Mouse (Mus musculus): ENCODE results near the gene Ifit2. TPM values are rescaled to one million over a fixed set of nuclear protein-coding genes. Genes with fewer than 3 reads are reported as not detected.
"Not testable (repeated sequence)": the region's sequence is repeated elsewhere in the genome, so short reads cannot be mapped to it uniquely, and the experiment has no call there.

The Ifit2 gene
- polyA plus RNA-seq, 1 experiment from 2014 or later, result 8.9 TPM

GRCm38 (mm10) chr19:34612243-34613001 lies 61.9 kb downstream of the Ifit2 start:
- not testable (repeated sequence) for ATAC-seq (replicated peaks; ENCODE audit: low FRiP score, low TSS enrichment, low read depth); H3K27me3 ChIP-seq (replicated peaks; ENCODE audit: control insufficient read depth, insufficient read depth, low read length); H3K9ac ChIP-seq (ENCODE audit: low read length); H3K4me3 ChIP-seq (ENCODE audit: low read depth, low read length); DNase-seq (ENCODE audit: low spot score); H3K36me3 ChIP-seq (ENCODE audit: control insufficient read depth, insufficient read depth, low read length); H3K4me2 ChIP-seq (ENCODE audit: low read length); H3K4me1 ChIP-seq (replicated peaks; ENCODE audit: control insufficient read depth, insufficient read depth, low read length); H3K27ac ChIP-seq (ENCODE audit: low read depth); H3K9me3 ChIP-seq (ENCODE audit: control insufficient read depth, low read length)
- WGBS, result 74% methylated on average over 5 of the region's 11 CpGs

- WGBS, result 82% methylated on average over 5 of the region's 5 CpGs
- H3K9me3 ChIP-seq (ENCODE audit: control insufficient read depth, low read length), result no peaks in the 10 kb centered on the region
- ATAC-seq (replicated peaks; ENCODE audit: low FRiP score, low TSS enrichment, low read depth), result no peak
- no peaks in the 10 kb centered on the region for H3K4me1 ChIP-seq (replicated peaks; ENCODE audit: control insufficient read depth, insufficient read depth, low read length)
- H3K4me2 ChIP-seq (ENCODE audit: low read length), result no peak overlapping the region
- H3K9ac ChIP-seq (ENCODE audit: low read length), result no peak overlapping the region
- H3K4me3 ChIP-seq (ENCODE audit: low read depth, low read length), result no peak overlapping the region
- H3K27ac ChIP-seq (ENCODE audit: low read depth), result no peak overlapping the region
- no peaks in the 10 kb centered on the region for H3K36me3 ChIP-seq (ENCODE audit: control insufficient read depth, insufficient read depth, low read length)
- H3K27me3 ChIP-seq (replicated peaks; ENCODE audit: control insufficient read depth, insufficient read depth, low read length), result no peaks in the 10 kb centered on the region
- DNase-seq (ENCODE audit: low spot score), result no peak
Observed at GRCm38 (mm10) chr19:34620871-34621270, 70.4 kb downstream of the Ifit2 start.

GRCm38 (mm10) chr19:34623781-34624180 lies 73.3 kb downstream of the Ifit2 start:
- Histone ChIP-seq H3K9ac (ENCODE audit: low read length) (no peak overlapping the region), H3K4me3 (ENCODE audit: low read depth, low read length) (no peak overlapping the region), H3K36me3 (ENCODE audit: control insufficient read depth, insufficient read depth, low read length) (no peaks in the 10 kb centered on the region), H3K27ac (ENCODE audit: low read depth) (no peak overlapping the region), H3K4me1 (replicated peaks; ENCODE audit: control insufficient read depth, insufficient read depth, low read length) (no peaks in the 10 kb centered on the region), H3K9me3 (ENCODE audit: control insufficient read depth, low read length) (no peaks in the 10 kb centered on the region), H3K27me3 (replicated peaks; ENCODE audit: control insufficient read depth, insufficient read depth, low read length) (no peaks in the 10 kb centered on the region), H3K4me2 (ENCODE audit: low read length) (no peak overlapping the region)
- 93% methylated on average over 6 of the region's 6 CpGs for WGBS
- ATAC-seq (replicated peaks; ENCODE audit: low FRiP score, low TSS enrichment, low read depth), result no peak
- no peak for DNase-seq (ENCODE audit: low spot score)

- no peak for ATAC-seq (replicated peaks; ENCODE audit: low FRiP score, low TSS enrichment, low read depth)
- 87% methylated on average over 4 of the region's 4 CpGs for WGBS
- Histone ChIP-seq H3K4me3 (ENCODE audit: low read depth, low read length) (no peak overlapping the region), H3K9me3 (ENCODE audit: control insufficient read depth, low read length) (no peaks in the 10 kb centered on the region), H3K9ac (ENCODE audit: low read length) (no peak overlapping the region), H3K27me3 (replicated peaks; ENCODE audit: control insufficient read depth, insufficient read depth, low read length) (no peaks in the 10 kb centered on the region), H3K4me2 (ENCODE audit: low read length) (no peak overlapping the region), H3K4me1 (replicated peaks; ENCODE audit: control insufficient read depth, insufficient read depth, low read length) (no peaks in the 10 kb centered on the region), H3K36me3 (ENCODE audit: control insufficient read depth, insufficient read depth, low read length) (no peaks in the 10 kb centered on the region), H3K27ac (ENCODE audit: low read depth) (no peak overlapping the region)
- no peak for DNase-seq (ENCODE audit: low spot score)
Observed at GRCm38 (mm10) chr19:34624663-34625062, 74.2 kb downstream of the Ifit2 start.

Other genes starting within 250 kb of the Ifit2 start
- 3.2 and 3.3 TPM in 2 replicates for gene Ch25h, start 75.5 kb upstream of the Ifit2 start, polyA plus RNA-seq (2014; fragmentation: Nextera tagmentation; extraction: Ambion mirVana)
- 28.2 and 31.3 TPM in 2 replicates for gene Lipa, start 23.2 kb upstream of the Ifit2 start, polyA plus RNA-seq (2014; fragmentation: Nextera tagmentation; extraction: Ambion mirVana)
- gene Ifit3, start 32.8 kb downstream of the Ifit2 start, polyA plus RNA-seq (2014; fragmentation: Nextera tagmentation; extraction: Ambion mirVana), result 0.60 and 0.90 TPM in 2 replicates
- 0.18 TPM in 1 of 2 replicates, not detected in the other for gene Ifit1bl1, start 51.3 kb downstream of the Ifit2 start, polyA plus RNA-seq (2014; fragmentation: Nextera tagmentation; extraction: Ambion mirVana)
- 0.11 and 0.15 TPM in 2 replicates for gene Ifit3b, start 57.3 kb downstream of the Ifit2 start, polyA plus RNA-seq (2014; fragmentation: Nextera tagmentation; extraction: Ambion mirVana)
- gene Ifit1bl2, start 90.0 kb downstream of the Ifit2 start, polyA plus RNA-seq (2014; fragmentation: Nextera tagmentation; extraction: Ambion mirVana), result 0.14 and 0.17 TPM in 2 replicates
- 1.7 and 2.2 TPM in 2 replicates for gene Ifit1, start 90.2 kb downstream of the Ifit2 start, polyA plus RNA-seq (2014; fragmentation: Nextera tagmentation; extraction: Ambion mirVana)
- 3.9 and 5.1 TPM in 2 replicates for gene Slc16a12, start 196.6 kb downstream of the Ifit2 start, polyA plus RNA-seq (2014; fragmentation: Nextera tagmentation; extraction: Ambion mirVana)

Data from intestine, embryonic 14.5 days (tissue).